Comparison of ENCODE assay signal across 7 mouse cellular contexts in the genomic region with DNA sequence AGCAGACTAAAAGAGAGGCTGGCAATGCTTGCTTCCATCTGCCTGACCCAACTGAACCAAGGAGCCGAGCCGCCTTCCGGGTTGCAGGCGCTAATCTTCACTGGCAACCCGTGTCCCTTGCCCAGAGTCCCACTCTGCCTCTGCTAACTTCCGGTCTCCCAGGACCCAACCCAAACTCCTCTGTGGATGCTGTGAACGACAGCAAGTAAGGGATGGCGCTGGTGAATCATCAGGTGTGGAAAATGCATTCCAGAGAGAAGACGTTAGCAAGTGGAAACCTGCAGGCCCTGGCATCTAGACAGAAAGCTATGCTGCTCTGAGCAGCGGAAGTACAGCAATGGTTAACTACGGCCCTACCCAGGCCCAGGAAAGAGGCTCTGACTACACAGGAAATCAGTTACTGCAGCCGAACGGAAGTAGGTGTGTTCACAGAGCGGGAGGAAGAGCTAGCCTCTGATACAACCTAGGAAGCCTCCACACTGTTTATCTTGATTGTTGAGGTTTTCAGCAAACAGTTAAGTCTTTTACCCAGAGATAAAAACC. TPM values are rescaled to one million over a fixed set of nuclear protein-coding genes. Genes with fewer than 3 reads are reported as not detected.
DNase-seq lines count a peak whose midpoint lies in the region; ATAC-seq and TF ChIP-seq lines count a peak whose summit lies in the region.

No protein-coding gene starts in this region.

- H3K9ac ChIP-seq in heart, embryonic 13.5 days, result no peak overlapping the region
- no peak overlapping the region for H3K9ac ChIP-seq in kidney, embryonic 15.5 days

- no peak for TF ChIP-seq POLR2A in cortical plate, adult 2 months (IDR thresholded peaks at IDR 0.05; ENCODE audit: extremely low read depth, insufficient read depth, low read length)

- H3K9me3 ChIP-seq in heart, embryonic 13.5 days, result no peaks in the 10 kb centered on the region
- H3K9me3 ChIP-seq in kidney, embryonic 15.5 days (replicated peaks), result no peaks in the 10 kb centered on the region

- no peaks in the 10 kb centered on the region for H3K36me3 ChIP-seq in heart, embryonic 13.5 days
- no peaks in the 10 kb centered on the region for H3K36me3 ChIP-seq in kidney, embryonic 15.5 days

- no peak for ATAC-seq in heart, embryonic 13.5 days (ENCODE audit: extremely low read depth, insufficient number of reproducible peaks, low FRiP score, low TSS enrichment)
- ATAC-seq in kidney, embryonic 15.5 days (replicated peaks; ENCODE audit: low FRiP score), result 0 out of 2 replicates have a peak, but pooled peaks have one; percentile 42

- WGBS in heart, embryonic 13.5 days, result 47% methylated on average over 14 of the region's 14 CpGs
- WGBS in kidney, embryonic 15.5 days, result 62% methylated on average over 14 of the region's 14 CpGs

- H3K4me2 ChIP-seq in heart, embryonic 13.5 days, result peak overlapping the region; percentile 50
- peak overlapping the region; percentile 25 for H3K4me2 ChIP-seq in kidney, embryonic 15.5 days

- no peak for TF ChIP-seq CTCF in cortical plate, adult 2 months (IDR thresholded peaks at IDR 0.05; ENCODE audit: extremely low read depth, insufficient read depth, low read length)

- DNase-seq in MEL-GATA-1-ER (ENCODE audit: extremely low read depth, low read depth), result peak; percentile 97
- DNase-seq in lung, postnatal 25 days (ENCODE audit: low spot score), result peak; percentile 87
- DNase-seq in spleen, postnatal 10 days (ENCODE audit: low spot score in 2 of 2), result peak; percentile 62 to 73
- no peak for DNase-seq in frontal cortex, postnatal 14 days (ENCODE audit: low spot score in 2 of 2)

- no peak overlapping the region for H3K4me3 ChIP-seq in cortical plate, adult 2 months (ENCODE audit: insufficient read depth, low read length)
- 0 out of 2 replicates have a peak overlapping the region, but pooled peaks have one; percentile 4 for H3K4me3 ChIP-seq in heart, embryonic 13.5 days
- H3K4me3 ChIP-seq in kidney, embryonic 15.5 days (replicated peaks), result no peak overlapping the region

- H3K4me1 ChIP-seq in cortical plate, adult 2 months (ENCODE audit: control insufficient read depth, insufficient read depth, low read length), result peaks cover 13% of the 10 kb centered on the region
- H3K4me1 ChIP-seq in heart, embryonic 13.5 days, result peaks cover 49% of the 10 kb centered on the region
- H3K4me1 ChIP-seq in kidney, embryonic 15.5 days, result peaks cover 51% of the 10 kb centered on the region

- no peaks in the 10 kb centered on the region for H3K27me3 ChIP-seq in heart, embryonic 13.5 days (replicated peaks)
- H3K27me3 ChIP-seq in kidney, embryonic 15.5 days, result no peaks in the 10 kb centered on the region

- peak overlapping the region; percentile 82 for H3K27ac ChIP-seq in cortical plate, adult 2 months (ENCODE audit: insufficient read depth, low read length)
- H3K27ac ChIP-seq in heart, embryonic 13.5 days (replicated peaks), result peak overlapping the region; percentile 68
- peak overlapping the region; percentile 81 for H3K27ac ChIP-seq in kidney, embryonic 15.5 days

RNA-seq across cellular contexts. Expression of gene Pitpnc1, which starts 53.4 kb away (rescaled TPM):
- 34.7 and 35.6 TPM in 2 replicates for polyA plus RNA-seq in cortical plate, adult 2 months (2012; rRNA removed)
- polyA plus RNA-seq in heart, embryonic 13.5 days (2015; fragmentation: Nextera tagmentation; extraction: Ambion mirVana), result 9.3 and 9.9 TPM in 2 replicates
- 21.3 and 21.5 TPM in 2 replicates for polyA plus RNA-seq in kidney, embryonic 15.5 days (2015; fragmentation: Nextera tagmentation; extraction: Ambion mirVana)

Comparison
In these comparisons a context has a peak if more than half of its experiments do, and no peak if none do; other contexts are left out.
1. DNase-seq: peak in MEL-GATA-1-ER (single experiment), lung, postnatal 25 days (single experiment) and spleen, postnatal 10 days (2 of 2); none in frontal cortex, postnatal 14 days (0 of 2).
2. Peak in every context shown above with its lines, with median percentiles within 50 percentile points of each other: H3K27ac ChIP-seq.